Mouse (Mus musculus) monocyte, adult 5-6 weeks (primary cell): Measurements from ENCODE around the gene Rpl9. TPM values are rescaled to one million over a fixed set of nuclear protein-coding genes. Genes with fewer than 3 reads are reported as not detected.

Source experiments
- ATAC-seq: fragments of 153-309, 156-312 bp; replicated peaks from 2 replicates; pipeline ENCODE4 v1.8.0; 2017; ENCODE audit warnings: mild to moderate bottlenecking; ENCODE audit not compliant: low TSS enrichment, insufficient number of reproducible peaks, severe bottlenecking, poor library complexity, low FRiP score
- total RNA-seq: library from RNA; stranded (forward); fragments of 200-1000, 200-491, 200-594 nt; gene quantifications from 3 replicates; pipeline ENCODE4 v1.2.3, GENCODE M21; 2017

Gene Rpl9
- total RNA-seq, 1 experiment from 2014 or later = 1,765 TPM

DNA sequence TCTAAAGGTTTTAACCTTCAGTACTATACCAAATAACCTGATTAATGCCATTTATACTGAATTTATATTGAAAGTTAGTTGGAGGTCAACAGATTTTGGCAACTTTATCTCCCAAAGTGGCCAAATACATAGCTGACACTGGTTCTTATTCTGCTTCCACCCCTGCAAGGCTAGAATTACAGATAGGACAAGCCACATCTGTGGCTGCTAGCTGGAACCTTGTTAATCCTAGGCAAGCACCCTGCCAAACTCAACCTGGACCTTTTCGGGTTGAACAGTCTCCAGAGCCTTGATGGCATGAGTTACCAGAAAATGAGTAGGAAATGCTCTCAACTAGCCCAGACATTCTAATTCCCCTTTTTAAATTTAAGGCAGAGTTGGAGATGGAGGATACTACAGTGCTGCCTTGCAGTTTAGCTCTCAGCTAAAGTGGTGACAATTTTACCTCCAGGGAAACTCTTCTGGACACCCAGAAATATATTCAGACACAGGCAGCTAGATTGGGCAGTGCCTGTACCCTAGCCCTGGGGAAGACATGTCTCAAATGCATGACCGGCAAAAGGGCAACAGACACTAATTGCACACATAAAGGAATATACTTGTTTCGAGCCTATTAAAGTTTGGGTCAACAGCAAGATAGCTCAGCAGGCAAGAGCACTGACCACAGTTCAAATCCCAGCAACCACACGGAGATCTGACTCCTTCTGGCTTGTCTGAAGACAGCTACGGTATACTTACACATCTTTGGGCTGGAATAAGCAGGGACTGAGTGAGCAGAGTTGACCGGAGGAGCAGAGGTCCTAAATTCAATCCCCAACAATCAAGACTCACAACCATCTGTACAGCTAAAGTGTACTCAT is 4.0 kb downstream of the Rpl9 start:
- ATAC-seq = no peak

DNA sequence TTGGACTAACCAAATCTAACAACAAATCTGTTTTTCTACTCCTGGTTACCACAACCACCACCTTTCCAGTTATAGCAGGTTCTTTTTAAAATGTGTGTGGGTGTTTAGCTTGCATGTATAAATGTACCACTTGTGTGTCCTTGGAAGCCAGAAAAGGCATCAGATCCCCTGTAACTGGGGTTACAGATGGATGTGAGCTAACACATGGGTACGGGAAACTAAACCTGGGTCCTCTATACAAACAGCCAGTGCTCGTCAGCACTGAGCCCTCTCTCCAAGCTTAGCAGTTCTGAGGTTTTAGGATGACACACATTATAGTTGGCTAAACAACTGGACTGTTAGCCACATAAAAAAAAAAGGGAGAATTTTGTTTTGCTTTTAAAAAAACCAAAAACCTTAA is 5.5 kb downstream of the Rpl9 start:
- ATAC-seq = no peak

DNA sequence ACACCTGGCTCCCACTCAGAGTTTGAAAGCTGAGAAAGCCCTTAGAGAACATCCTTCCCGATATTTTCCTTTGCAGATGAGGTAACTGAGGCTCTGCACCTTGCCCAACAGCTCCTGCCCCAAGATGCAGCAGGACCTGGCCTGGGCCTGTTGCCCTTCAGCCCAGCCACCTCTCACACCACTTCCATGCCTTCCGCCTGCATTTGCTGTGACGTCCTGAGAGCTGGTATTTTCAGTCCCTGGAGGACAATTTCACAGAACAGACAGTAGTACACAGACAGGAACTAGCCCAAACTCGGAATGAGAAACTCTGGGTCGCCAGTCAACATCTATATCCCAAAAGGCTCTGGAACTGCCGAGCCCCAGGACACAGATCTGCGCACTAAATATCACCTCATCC is 16.5 kb downstream of the Rpl9 start:
- ATAC-seq = no peak

DNA sequence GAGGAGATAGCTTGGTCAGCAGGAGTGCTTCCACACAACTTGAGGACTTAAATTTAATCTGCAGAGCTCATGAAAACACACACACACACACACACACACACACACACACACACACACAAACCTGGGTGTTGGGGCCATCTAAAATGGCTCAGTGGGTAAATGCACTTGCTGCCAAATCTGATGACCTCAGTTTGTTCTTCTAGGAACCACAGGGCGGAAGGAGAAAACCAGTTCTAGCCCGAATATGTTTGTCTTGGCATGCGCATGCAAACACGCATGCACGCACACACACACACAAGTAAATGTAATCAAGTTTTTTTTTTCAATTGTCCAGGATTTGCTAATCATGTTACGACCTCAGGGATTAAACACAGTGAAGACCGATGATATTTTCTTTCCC is 19.7 kb downstream of the Rpl9 start:
- ATAC-seq = no peak

DNA sequence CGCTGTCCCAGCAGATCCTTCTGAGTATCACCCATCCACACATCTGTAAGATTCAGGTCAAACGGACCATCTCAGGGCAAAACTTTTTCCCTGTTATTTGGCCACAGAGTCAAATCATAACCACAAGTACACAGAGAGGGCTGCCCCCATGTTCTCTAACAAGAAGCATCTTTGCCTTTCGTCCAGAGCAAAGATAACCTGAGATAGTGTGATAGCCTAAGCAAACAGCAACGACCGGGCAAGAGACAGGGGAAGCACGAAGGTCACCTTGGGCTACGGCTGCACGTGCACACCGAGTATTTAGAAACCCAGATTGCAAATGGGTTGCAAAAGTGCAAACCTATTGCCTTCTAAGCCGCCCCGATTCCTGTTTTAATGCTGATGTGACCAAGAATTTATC is 23.4 kb downstream of the Rpl9 start:
- ATAC-seq = no peak

DNA sequence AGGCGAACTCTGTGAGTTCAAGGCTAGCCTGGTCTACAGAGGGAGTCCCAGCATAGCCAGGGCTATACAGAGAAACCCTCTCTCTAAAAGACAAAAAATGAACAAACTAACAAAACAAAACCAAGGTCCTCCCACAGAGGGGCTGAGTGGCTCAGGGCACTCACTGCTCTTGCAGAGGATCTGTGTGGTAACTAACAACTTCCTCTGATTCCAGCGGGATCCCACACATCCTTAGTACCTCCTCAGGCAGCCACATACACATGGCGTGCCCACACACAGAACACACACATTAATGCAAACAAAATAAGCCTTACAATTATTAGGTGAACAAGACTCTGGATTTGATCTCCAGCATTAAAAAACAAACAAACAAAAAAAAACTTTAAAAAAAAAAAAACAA is 33.5 kb downstream of the Rpl9 start:
- ATAC-seq = no peak

DNA sequence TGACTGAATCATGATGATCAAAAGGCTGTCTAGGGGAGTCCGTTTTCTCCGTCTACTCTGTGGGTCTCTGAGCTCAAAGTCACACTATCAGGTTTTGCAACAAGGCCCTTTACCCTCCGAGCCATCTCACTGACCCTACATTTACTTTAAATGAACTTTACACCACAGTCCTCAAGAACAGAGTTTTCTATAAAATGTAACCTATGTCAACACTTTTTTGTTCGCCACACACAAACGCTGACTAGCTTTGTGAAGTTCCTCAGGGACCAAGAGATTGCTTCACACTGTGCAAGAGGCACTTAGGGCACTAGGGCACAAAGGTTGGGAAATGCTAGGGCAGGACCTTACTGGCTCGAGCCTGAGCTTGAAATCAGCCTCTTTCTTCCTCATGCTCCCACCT is 34.4 kb downstream of the Rpl9 start:
- ATAC-seq = 0 out of 2 replicates have a peak, but pooled peaks have one; percentile 43

DNA sequence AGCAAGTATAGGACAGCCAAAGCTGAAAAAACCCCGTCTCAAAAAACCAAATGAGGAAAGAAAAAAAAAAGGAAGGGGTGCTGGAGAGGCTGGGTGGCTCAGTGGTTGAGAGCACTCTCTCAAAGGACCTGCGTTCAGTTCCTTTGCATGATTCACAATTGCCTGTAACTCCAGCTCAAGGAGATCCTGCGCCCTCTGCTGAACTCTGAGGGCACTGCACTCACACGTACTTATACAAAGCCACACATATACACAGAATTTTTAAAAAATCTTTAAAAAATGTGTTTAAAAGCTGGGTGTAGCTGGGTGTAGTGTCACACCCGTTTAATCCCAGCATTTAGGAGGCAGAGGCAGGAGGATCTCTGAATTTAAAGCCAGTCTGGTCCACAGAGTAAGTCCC is 36.3 kb downstream of the Rpl9 start:
- no peak for ATAC-seq

DNA sequence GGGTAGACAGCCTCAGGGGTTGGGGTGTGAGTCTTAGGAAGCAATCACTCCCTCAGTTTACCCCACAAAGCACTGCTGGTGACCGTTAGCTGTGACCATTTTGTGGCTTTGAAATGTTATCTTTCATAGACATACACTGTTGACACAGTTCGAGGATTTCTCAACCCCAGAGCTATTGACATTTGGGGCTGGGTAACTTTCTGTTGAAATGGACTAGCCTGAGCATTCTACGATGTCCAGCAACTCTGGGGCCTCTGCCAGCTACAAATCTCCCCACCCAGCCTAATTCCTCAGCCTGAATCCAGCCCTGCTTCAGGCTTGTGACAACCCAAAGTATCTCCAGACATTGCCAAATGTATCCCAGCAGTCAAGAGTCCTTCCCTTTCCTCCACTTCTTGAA is 37.1 kb downstream of the Rpl9 start:
- ATAC-seq = no peak

DNA sequence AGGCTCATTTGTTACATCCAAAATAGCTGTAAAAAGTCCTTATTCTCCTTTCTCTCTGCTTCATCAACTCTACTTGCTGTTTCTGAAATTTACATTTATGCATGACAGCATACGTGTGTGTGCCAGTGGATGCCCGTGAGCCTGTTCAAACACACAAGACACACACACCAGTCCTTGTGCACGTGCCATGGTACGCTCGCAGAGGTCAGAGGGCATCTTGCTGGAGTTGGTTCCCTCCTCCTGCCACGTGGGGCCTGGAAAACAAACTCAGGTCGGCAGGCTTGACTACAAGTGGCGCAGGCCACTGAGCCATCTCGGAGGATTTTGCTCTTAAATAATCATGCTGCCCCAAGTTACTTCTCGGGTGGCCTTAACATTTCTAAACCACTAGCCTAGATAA is 40.7 kb downstream of the Rpl9 start:
- ATAC-seq = no peak

DNA sequence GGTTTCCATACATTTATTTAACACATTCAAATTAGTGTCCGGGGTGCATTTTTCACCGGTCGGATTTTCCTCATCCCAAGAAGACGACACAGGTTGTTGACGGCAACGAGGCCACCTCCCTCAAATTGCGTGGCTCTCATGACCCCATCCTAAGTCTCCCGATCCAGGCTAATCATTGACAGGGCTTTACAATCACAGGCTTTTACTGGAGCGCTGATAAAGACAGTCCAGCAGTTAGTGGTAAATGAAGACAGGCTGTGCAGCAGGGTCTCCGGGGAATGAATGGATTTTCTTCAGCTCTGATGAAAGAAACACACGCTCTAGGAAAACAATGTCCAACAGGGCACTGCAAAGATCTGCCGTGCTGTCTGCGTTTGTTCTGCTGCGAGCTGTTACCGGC is 43.1 kb downstream of the Rpl9 start, which contains the start of gene Klb:
TSS of gene Klb (plus strand) at position 147 of the 400 bp plus-strand sequence.
- ATAC-seq = no peak

DNA sequence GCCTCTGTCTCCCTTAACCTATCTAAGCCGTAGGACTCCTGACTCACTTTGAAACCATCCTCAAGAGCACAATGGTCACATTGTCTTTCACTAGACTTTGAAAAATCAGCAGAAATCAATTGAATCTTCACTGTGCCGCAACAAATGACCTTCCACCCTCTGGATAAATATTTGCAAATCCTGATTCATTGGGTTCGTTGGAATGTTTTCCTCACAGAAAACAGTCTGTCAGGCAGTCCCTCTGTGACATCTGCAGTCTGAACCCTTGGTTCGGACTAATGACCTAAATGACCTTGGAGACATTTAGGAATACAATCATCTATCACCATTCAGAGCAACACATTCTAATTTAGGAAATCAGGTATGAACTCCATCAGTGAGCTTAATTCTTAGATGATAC is 51.1 kb downstream of the Rpl9 start:
- no peak for ATAC-seq

DNA sequence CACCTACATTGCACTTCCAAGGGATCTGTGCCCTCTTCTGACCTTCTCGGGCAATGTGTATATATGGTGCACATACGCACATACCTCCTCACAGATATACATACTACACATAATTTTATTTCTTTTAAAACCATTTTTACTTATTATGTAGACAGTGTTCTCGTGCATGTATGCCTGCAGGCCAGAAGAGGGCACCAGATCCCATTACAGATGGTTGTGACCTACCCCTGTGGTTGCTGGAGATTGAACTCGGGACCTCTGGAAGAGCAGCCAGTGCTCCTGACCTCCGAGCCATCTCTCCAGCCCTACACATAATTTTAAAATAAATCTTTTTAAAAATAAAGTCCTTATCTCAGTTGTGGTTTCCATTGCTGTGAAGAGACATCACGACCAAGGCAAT is 52.9 kb downstream of the Rpl9 start:
- ATAC-seq = no peak

Other genes starting within 250 kb of the Rpl9 start
- gene Wdr19, start 191.7 kb downstream of the Rpl9 start, total RNA-seq = 0.29 to 3.3 TPM (median 1.1 TPM) in 3 replicates
- gene Rfc1, start 55.8 kb downstream of the Rpl9 start, total RNA-seq = 35.2 to 67.2 TPM (median 41.1 TPM) in 3 replicates
- not detected in 3 replicates for gene Klb, start 43.1 kb downstream of the Rpl9 start, total RNA-seq
- 34.4 to 51.5 TPM (median 37.0 TPM) in 3 replicates for gene Lias, start 53 bp upstream of the Rpl9 start, total RNA-seq
- 25.5 to 55.3 TPM (median 29.2 TPM) in 3 replicates for gene Ugdh, start 44.5 kb upstream of the Rpl9 start, total RNA-seq
- not detected in 3 replicates for gene Gm43552, start 101.4 kb upstream of the Rpl9 start, total RNA-seq
- 93.9 to 122 TPM (median 116 TPM) in 3 replicates for gene Smim14, start 145.7 kb upstream of the Rpl9 start, total RNA-seq
- 48.6 to 59.6 TPM (median 49.9 TPM) in 3 replicates for gene Ube2k, start 145.8 kb upstream of the Rpl9 start, total RNA-seq